Mouse (Mus musculus) lung, postnatal 0 days (tissue): ENCODE measurements at regions not wholly inside any gene's neighbourhood (a gene's known extent, or its start where the extent isn't known, plus 50 kb on each side); places are given as distances from the start of the nearest gene placed in this dataset.

Source experiments
- CTCF ChIP-seq: IDR thresholded peaks from 2 replicates; pipeline ENCODE4 v1.5.1; 2016; ENCODE audit warnings: antibody characterized with exemption, mild to moderate bottlenecking
- EP300 ChIP-seq: IDR thresholded peaks from 2 replicates; pipeline ENCODE4 v1.6.1; 2016; ENCODE audit warnings: antibody characterized with exemption, mild to moderate bottlenecking, control low read depth

- TF ChIP-seq CTCF = no peak
- no peak for TF ChIP-seq EP300
Measured at GRCm38 (mm10) chr7:34531639-34532038, 124.9 kb downstream of the Kctd15 start.
